Mouse (Mus musculus) cerebellum, adult 11-12 months (tissue): ENCODE data around the gene Coq8b.

ENCODE experiments used
- DNase-seq: peaks from one replicate; pipeline ENCODE4 v3.0.0; 2022

Gene Coq8b

GRCm38 (mm10) chr7:27232781-27233281 lies at the start of gene Coq8b:
Gene Coq8b, plus strand, starts transcription at chr7:27233023.
- peak; percentile 90 for DNase-seq

DNA sequence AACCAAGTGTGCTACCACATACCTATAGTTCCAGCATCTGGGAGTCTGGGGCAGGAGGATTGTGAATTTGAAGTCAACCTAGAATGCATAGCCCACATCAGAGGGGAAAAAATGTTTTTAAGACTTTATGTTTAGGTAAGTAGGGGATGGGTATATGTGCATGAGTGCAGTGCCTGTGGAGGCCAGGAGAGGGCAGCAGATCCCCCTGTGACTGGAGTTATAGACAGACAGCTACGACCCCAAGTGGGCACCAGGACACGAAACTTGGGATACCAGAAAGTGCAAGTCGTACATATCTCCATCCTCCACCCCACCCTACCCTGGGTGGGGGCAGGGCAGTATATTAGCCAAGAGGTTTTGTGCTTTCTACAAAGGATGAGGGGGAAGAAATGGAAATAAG lies 47.9 kb upstream of the Coq8b start:
- DNase-seq = no peak

GRCm38 (mm10) chr7:27185986-27186385 lies 46.8 kb upstream of the Coq8b start:
- DNase-seq = no peak

DNA sequence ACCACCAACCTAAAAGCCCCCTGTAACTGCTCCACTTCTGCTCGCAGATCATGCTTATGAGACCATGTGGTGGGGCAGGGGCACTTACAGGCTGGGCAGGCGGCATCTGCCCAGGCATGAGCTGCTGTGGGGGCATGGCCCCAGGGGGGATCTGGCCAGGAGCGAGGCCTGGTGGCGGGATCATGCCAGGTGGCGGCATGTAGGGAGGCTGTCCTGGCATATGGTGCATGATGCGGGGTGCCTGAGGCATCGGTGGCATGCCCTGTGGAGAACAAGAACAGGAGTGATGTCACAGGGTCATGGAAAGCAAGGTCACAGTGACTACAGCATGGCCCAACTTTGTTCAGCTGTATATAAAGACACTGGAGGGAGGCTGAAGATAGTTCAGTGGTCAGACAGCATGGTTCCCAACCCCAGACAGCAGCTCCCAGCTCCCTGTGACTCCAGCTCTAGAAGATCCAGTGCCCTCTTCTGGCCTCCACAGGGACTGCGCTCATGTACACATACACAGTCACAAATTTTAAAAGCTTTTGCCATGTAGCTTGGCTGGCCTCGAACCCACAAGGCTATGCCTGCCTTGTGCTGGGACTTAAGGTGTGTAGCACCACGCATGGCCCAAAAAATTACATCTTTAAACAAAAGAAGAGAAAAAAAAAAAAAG lies 43.4 kb upstream of the Coq8b start:
- no peak for DNase-seq

DNA sequence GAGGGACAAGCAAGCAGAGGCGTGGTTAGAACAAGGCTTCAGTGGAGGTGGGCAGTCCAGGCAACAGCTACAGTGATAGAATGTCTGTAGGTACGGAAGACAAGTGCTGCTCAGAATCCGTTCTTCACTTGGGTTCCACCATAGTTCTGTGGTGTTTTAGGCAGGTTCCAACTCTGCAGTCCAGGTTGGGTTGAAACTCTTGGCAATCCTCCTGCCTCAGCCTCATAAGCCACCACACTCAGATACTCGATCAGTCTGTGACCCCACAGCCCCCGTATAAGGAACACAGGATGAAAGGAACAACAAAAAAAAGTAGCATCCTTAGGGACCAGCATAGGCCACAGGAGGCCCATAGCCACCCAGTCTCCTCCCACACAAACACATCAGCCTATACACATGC lies 40.4 kb upstream of the Coq8b start:
- DNase-seq = no peak

- no peak for DNase-seq
Measured at GRCm38 (mm10) chr7:27193731-27194130, 39.1 kb upstream of the Coq8b start.

DNA sequence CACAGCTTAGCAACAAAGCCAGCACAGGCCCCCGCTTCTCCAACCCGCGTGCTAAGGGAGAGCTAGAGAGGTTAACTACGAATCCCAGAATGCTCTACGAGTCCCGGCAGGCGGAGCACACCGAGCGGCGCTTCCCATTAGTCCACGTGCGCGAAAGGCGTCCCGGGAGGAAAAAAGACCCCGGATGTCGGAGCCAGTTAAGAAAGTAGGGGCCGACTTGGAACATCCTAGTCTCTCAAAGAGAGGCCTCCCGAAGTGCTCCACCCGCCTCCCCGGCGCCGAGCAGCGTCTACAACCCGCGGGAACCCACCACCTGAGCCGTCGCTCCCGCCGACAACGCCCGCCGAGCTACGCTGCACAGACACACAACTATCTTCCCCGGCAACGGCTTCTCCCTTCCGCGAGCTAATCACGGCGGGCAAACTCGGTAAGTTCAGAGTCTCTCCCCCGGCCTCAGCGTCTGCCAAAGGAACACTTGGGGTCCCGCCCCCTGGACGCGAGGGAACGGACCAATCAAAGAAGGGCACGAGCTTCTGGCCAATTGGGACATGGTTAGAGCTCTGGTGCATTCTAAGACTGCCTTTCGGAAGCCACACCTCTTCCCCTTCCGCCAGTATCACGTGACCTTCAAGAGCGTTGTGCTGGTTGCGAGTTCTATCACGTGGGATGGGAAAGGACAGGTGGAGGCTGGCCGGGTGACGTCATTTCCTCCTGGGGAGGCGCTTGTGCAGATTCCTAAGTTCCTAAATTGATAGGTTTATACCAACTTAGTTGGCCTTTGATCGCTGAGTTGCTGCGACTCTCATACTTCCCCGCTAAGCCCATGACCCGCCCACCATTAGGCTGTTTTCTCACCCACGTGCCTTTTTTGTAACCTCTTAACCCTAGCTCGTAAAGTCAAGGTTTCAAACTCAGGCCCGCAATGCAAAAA lies 36.9 kb upstream of the Coq8b start, which contains the start of the genes BC024978 and Snrpa:
BC024978 (plus strand) TSS at position 101 of the 931 bp plus-strand sequence.
Snrpa (minus strand) TSS at position 591 of the 931 bp plus-strand sequence.
- DNase-seq = peak; percentile 99

DNA sequence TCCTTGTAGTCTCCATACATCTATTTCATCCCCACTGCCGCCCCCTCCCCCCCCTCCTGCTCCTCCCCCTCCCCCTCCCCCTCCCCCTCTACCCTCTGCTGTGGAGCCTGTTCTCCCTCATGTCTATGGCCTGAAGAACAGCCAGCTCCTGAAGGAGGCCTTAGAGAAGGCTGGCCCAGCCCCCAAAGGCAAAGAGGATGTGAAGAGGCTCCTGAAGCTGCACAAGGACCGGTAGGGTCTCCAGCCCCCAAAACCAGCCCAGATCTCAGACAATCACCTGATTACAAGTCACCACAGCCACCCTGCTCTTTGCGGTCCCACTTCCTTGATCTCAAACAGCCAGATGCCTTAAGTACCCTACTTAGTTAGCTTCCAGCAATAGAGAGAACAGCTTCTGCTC lies 35.7 kb upstream of the Coq8b start:
- DNase-seq = no peak

- no peak for DNase-seq
Measured at GRCm38 (mm10) chr7:27197634-27198033, 35.2 kb upstream of the Coq8b start.

DNA sequence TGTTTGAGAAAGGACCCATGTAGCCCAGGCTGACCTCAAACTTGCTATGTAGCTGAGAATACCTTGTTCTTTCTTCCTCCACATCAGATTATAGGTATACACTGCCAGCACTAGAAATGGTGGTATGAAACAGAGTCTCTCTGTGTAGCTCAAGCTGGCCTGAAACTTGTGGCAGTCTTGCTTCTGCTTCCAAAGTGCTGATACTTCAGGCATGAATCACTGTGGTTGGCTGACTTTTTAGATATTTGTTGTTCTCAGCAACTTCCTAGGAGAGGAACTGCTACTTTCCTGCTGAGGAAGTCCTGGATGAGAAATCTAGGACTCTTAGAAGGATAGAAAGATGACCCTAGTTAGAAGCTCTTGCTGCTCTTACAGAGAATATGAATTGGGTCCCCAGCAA lies 34.5 kb upstream of the Coq8b start:
- no peak for DNase-seq

DNA sequence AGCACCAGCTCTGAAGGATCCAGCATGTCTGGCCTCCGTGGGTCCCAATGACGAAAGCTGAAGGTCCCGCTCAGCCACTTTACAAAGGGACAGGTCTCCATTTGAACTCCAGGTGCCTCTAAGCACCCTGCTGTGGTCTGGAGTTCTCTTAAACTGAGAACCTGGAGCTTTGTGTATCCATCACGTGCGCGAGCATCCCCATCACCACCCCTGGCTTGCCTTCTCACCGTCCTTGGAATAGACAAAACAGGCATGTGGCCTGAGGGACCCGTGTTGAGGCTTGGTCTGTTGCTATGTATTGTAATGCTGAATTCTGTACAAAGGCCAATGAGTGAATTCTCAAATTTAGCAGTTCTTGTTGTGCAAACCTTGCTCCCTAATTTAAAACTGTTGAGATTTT lies 34.0 kb upstream of the Coq8b start:
- no peak for DNase-seq

DNA sequence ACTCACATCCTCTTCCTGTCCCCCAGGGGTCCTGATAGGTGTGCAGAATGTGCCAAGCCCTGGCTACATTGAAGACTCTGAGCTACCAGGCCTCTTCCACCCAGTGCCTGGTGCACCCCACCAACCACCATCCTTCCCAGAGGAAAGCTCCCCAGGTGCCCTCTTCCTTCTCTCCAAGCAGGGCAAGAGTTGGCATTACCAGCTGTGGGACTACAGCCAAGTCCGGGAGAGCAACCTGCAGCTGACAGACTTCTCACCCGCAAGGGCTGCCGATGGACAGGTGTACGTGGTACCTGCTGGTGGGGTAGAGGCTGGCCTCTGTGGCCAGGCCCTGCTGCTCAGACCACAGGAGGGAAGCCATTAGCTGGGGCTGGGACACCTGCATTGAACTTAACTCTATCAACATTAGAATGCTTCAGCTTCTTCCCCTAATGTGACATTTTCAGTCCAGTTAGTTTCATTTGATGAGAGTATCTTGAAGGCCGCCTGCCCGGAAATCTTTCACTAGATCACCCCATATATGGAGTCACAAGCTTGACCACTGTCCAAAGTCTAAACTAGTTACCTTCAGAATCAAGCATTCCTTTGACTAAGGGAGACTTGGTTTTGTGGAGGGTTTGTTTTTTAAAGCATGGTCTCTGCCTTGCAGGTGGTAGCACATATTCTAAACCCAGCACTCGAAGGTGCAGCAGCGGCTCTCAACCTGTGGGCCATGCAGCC lies 28.9 kb upstream of the Coq8b start:
- peak; percentile 64 for DNase-seq

- no peak for DNase-seq
Measured at GRCm38 (mm10) chr7:27212626-27213025, 20.2 kb upstream of the Coq8b start.

DNA sequence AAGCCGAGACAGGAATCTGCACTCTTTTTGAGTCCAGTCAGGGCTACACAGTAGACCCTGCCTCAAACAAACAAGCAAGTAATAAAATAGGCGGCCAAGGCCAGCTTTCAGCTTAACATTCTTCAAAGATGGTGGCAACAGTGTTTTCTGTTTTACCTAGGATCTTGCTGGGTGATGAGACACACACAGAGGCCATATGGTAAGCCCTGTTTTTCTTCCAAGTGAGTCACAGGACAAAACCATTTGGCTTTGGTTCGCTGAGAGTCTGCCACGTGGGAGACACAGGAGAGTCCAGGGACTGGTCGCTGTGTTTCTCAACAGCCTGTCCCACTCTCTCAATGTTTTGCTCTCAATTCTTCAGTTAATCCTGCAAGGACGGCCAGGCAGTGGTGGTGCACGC lies 14.2 kb upstream of the Coq8b start:
- DNase-seq = peak; percentile 72

- DNase-seq = no peak
Measured at GRCm38 (mm10) chr7:27219937-27220336, 12.9 kb upstream of the Coq8b start.

- DNase-seq = no peak
Measured at GRCm38 (mm10) chr7:27221939-27222338, 10.9 kb upstream of the Coq8b start.

- DNase-seq = no peak
Measured at GRCm38 (mm10) chr7:27222538-27222937, 10.3 kb upstream of the Coq8b start.

DNA sequence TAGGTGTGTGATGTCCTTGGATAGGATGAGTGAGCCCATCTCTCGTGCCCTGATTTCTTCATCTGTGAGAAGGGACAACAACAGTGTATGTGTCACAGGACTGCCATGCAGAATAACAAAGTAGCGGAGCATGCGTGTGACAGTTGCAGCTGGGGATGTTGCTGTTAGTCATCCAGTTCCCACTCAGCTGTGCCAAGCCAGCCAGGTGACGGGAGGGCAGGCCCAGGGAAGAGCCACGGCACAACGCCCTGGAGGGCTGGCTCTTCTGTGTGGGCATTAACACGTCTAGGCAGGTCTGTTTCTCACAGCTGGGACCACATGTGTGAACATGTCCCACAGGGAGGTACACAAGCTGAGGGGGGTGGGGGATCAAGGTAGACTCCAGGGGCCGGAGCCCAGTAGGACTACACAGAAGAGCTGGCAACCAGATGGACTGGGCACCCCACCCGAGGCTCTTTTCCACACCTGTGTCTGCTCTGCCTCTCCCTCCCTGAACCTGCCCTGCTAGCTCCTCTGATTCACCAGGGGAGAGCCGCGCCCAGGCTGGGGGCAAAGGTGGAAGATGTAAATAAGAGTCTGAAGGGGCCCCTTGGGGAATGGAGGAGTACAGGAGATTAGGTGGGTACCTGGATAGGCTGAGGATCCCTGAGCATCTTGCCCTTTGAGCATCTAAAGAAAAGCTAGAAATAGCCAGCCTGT lies 7.8 kb upstream of the Coq8b start:
- DNase-seq = peak; percentile 50

- peak; percentile 63 for DNase-seq
Measured at GRCm38 (mm10) chr7:27227276-27227675, 5.5 kb upstream of the Coq8b start.

DNA sequence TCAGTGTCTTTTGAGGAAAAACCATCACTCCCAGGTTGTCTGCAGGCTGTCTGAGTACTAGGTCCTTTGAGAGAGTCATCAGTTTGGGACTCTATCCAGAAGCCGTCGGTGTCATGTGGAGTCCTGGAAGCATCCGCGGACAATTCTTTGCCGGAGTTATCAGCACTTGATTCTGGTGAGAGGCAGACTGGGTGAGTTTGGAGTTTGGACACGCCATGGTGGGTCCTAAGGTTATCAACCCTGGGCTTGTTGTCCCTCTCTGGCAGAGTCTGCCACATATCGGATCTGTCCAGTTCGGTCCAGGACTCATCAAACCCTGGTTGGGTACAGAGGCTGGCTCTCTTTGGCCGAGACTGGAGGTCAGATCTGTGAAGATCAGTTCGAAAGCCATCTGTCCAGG lies 5.1 kb upstream of the Coq8b start:
- DNase-seq = peak; percentile 69

DNA sequence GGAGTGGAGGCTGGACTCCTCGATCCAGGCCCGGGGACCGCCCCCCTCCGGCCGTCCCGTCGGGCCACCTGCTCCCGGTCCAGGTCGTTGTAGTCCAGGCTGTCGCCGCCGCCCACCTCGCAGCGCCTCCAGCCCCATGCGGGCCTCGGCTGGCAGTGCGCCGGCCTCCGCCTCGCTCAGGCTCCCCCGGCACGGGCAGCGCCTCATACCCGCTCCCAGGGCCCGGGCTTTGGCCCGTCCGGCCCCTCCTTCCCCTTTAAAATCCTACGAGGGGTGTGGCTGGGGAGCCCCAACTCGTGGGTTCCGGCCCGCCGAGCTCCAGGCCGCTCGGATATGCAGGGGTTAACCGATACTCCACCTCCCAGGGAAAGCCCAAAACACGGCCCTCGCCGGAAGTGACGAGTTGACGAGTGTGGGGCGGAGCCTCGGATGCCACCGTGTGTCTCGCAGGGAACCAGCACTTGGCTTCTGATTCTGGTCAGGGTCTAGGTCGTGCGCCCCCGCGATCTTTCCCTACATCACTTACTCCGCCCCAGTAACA lies 4.5 kb upstream of the Coq8b start, which contains the start of gene Itpkc:
Itpkc (minus strand) TSS at position 381 of the 541 bp plus-strand sequence.
- DNase-seq = peak; percentile 89

DNA sequence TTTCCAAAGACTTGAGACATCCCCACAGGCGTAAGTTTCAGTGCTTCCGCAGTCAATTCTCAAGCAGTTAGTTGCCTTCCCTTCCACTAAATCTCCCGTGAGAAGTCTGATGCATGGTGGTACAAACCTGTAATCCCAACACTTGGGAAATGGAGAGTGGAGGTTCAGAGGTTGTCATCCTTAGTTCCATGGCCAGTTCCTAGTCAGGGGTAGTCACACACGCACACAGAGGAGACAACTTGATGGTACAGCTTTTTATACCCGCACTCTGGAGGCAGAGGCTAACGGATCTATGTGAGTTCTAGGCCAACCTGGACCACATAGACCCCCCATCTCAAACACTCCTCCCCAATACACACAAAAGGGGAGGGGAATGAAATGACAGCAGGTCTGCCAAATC lies 4.0 kb upstream of the Coq8b start:
- peak; percentile 48 for DNase-seq
